9 mouse cellular contexts compared by ENCODE assay signal in the genomic region with DNA sequence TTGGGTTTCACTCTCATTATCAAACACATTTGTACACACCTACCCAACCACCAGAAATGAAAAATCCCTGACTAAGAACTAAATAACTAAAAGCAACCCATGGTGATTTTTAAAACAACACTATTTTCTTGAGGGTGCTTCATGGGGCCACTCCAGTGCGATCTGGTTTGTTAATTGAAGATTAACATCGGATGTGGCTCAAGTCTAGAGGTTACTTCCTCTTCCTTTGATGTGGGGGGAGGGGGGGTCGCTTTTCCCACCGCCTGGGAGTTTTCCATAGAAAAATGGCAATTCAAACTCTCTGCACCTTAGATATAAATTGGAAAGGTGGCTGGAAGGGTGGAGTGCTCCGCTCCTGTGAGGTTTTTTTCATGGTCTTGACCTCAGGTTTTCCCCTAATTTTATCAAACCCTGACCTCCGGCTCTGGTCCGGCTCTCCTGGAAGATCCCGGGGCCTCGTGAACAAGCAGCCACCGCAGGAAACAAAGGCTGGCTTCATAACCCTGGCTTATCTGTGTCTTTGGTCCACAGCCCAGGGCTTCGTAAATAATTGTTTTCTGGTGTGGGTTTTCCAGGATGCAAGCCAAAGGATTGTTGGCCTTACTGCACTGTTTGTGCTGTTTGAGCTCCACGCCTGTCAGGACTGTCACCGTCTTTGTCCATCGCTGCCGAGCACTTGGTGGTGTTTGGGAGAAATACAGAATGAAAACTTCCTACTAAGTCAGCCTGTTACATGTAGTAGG. TPM values are rescaled to one million over a fixed set of nuclear protein-coding genes. Genes with fewer than 3 reads are reported as not detected.
A peak's percentile ranks its signal among the peaks of the same experiment; 100 is the strongest.
DNase-seq lines count a peak whose midpoint lies in the region; ATAC-seq lines count a peak whose summit lies in the region.
"Had no signal": no experiment of that assay in that cellular context is flagged by ENCODE, and none has a peak within 500 bp of the region (broad histone marks: within the 10 kb centered on the region; RNA-seq: fewer than 3 reads in every experiment).

No protein-coding gene starts in this region.

- intact Hi-C loops in heart, postnatal 25 days (cut with DNase I): loop anchor here (10.0 kb wide), 1 partner anchor 214 kb away; no protein-coding TSS in a partner anchor

- H3K27me3 ChIP-seq in limb, embryonic 11.5 days (ENCODE audit: control insufficient read depth, insufficient read depth, low read length): no peaks in the 10 kb centered on the region
- H3K27me3 ChIP-seq: limb, embryonic 12.5 days had no signal

- H3K4me3 ChIP-seq in limb, embryonic 11.5 days (ENCODE audit: low read depth, low read length): no peak overlapping the region
- H3K4me3 ChIP-seq: limb, embryonic 12.5 days had no signal

- ATAC-seq in limb, embryonic 11.5 days (ENCODE audit: insufficient number of reproducible peaks, low FRiP score, low TSS enrichment, low read depth): no peak

- WGBS in limb, embryonic 11.5 days: 18% methylated on average over 15 of the region's 15 CpGs

- H3K9ac ChIP-seq in limb, embryonic 11.5 days (ENCODE audit: low read length): peak overlapping the region; percentile 28
- H3K9ac ChIP-seq: limb, embryonic 12.5 days had no signal

- DNase-seq in testis, postnatal 14 days (ENCODE audit: low spot score): peak; percentile 71
- DNase-seq in testis, postnatal 10 days (ENCODE audit: low spot score): no peak
- peak; percentile 47 for DNase-seq in embryo, embryonic 11 days
- DNase-seq in heart, postnatal 25 days (ENCODE audit: low spot score): peak; percentile 37
- DNase-seq in limb, embryonic 11.5 days (ENCODE audit: low spot score): peak; percentile 51
- DNase-seq in neural tube, embryonic 10.5 days (ENCODE audit: extremely low spot score, low spot score): peak; percentile 40
- DNase-seq in urinary bladder, postnatal 4 days (ENCODE audit: low spot score in 2 of 2): no peak
- DNase-seq in layer of hippocampus, postnatal 10 days (ENCODE audit: low spot score in 2 of 2): no peak

- H3K9me3 ChIP-seq in limb, embryonic 11.5 days (ENCODE audit: control insufficient read depth, low read length): no peaks in the 10 kb centered on the region
- H3K9me3 ChIP-seq: limb, embryonic 12.5 days had no signal

- peaks cover 45% of the 10 kb centered on the region for H3K4me1 ChIP-seq in limb, embryonic 11.5 days (ENCODE audit: control insufficient read depth, insufficient read depth, low read length)

- H3K36me3 ChIP-seq in limb, embryonic 11.5 days (ENCODE audit: control insufficient read depth, insufficient read depth, low read length): peaks cover 2% of the 10 kb centered on the region; the same call in 1 of the 2 replicates
- H3K36me3 ChIP-seq: limb, embryonic 12.5 days had no signal

- no peak overlapping the region; the same call in 1 of the 2 replicates for H3K27ac ChIP-seq in limb, embryonic 11.5 days (replicated peaks; ENCODE audit: low read depth, low read length)
- H3K27ac ChIP-seq: limb, embryonic 12.5 days had no signal

- no peak overlapping the region for H3K4me2 ChIP-seq in limb, embryonic 11.5 days (ENCODE audit: low read depth, severe bottlenecking)
- H3K4me2 ChIP-seq: limb, embryonic 12.5 days had no signal

RNA-seq across cellular contexts. Expression of gene Pygo1, which starts 44.2 kb away (rescaled TPM):
- total RNA-seq in heart, postnatal 25 days (2021): 10 to 100 TPM in 1 of 2 experiments, 1 to 10 TPM in 1; 10.0 to 10.9 TPM
- 11.4 and 12.4 TPM in 2 replicates for polyA plus RNA-seq in limb, embryonic 11.5 days (2014; fragmentation: Nextera tagmentation; extraction: Ambion mirVana)
- total RNA-seq in layer of hippocampus, postnatal 10 days (2021): 10 to 100 TPM; 28.3 to 31.2 TPM

Comparison
In these comparisons a context has a peak if more than half of its experiments do, and no peak if none do; other contexts are left out.
1. DNase-seq: peak in testis, postnatal 14 days (single experiment), embryo, embryonic 11 days (single experiment), heart, postnatal 25 days (single experiment), limb, embryonic 11.5 days (single experiment) and neural tube, embryonic 10.5 days (single experiment); none in testis, postnatal 10 days (single experiment), urinary bladder, postnatal 4 days (0 of 2) and layer of hippocampus, postnatal 10 days (0 of 2).